Mouse (Mus musculus): ENCODE data around the gene Rrm1. TPM values are rescaled to one million over a fixed set of nuclear protein-coding genes. Genes with fewer than 3 reads are reported as not detected.

The Rrm1 gene
- total and polyA plus RNA-seq, 2 experiments from 2014 or later, result 34.4 to 58.2 TPM

GRCm38 (mm10) chr7:102512814-102513435 is 71.4 kb downstream of the Rrm1 start:
- DNase-seq (ENCODE audit: low spot score) (peak; percentile 69), ATAC-seq (ENCODE audit: insufficient read depth, low read depth) (peak; percentile 89)
- H3K4me2 ChIP-seq (ENCODE audit: low read depth, low read length), result peak overlapping the region; percentile 96
- peak overlapping the region; percentile 57 for H3K9ac ChIP-seq (replicated peaks; ENCODE audit: low read depth, low read length)
- H3K9me3 ChIP-seq (replicated peaks; ENCODE audit: control insufficient read depth, low read length), result no peaks in the 10 kb centered on the region
- WGBS, result 1% methylated on average over 54 of the region's 54 CpGs
- peaks cover 17% of the 10 kb centered on the region for H3K27me3 ChIP-seq (ENCODE audit: control insufficient read depth, insufficient read depth, low read length)
- no peaks in the 10 kb centered on the region for H3K4me1 ChIP-seq (ENCODE audit: control insufficient read depth, insufficient read depth)
- no peak overlapping the region for H3K27ac ChIP-seq (ENCODE audit: low read depth)
- H3K4me3 ChIP-seq (ENCODE audit: low read depth, low read length), result peak overlapping the region; percentile 50
- TF ChIP-seq EP300 (IDR thresholded peaks at IDR 0.05; ENCODE audit: low read depth) (no peak), CTCF (IDR thresholded peaks at IDR 0.05; ENCODE audit: low read depth) (peak; percentile 83)
- no peaks in the 10 kb centered on the region for H3K36me3 ChIP-seq (replicated peaks; ENCODE audit: control insufficient read depth, insufficient read depth, low read length)

DNA sequence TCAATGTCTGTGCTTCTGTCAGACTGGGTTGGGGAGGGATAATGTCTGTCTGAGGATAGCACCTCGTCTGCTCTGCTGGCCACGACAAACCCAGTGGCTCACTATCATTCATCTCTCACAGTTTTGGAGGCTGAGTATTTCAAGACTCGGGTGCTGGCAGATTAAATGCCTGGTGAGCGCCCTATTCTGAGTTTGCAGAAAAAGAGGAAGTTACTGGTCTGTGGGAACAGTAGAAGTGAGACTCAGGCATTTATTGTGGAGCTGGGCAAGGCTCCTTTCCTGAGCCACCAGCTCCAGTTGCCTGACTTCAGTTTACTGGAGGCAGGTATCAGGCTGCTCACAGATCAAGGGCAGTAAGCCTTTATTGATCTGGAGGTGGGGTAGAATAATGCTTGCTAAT is 72.6 kb downstream of the Rrm1 start:
- TF ChIP-seq EP300 (IDR thresholded peaks at IDR 0.05; ENCODE audit: low read depth) (no peak), CTCF (IDR thresholded peaks at IDR 0.05; ENCODE audit: low read depth) (no peak)
- Histone ChIP-seq H3K4me1 (ENCODE audit: control insufficient read depth, insufficient read depth) (no peaks in the 10 kb centered on the region), H3K9me3 (replicated peaks; ENCODE audit: control insufficient read depth, low read length) (no peaks in the 10 kb centered on the region), H3K4me3 (ENCODE audit: low read depth, low read length) (no peak overlapping the region), H3K9ac (replicated peaks; ENCODE audit: low read depth, low read length) (no peak overlapping the region), H3K27ac (ENCODE audit: low read depth) (no peak overlapping the region), H3K36me3 (replicated peaks; ENCODE audit: control insufficient read depth, insufficient read depth, low read length) (no peaks in the 10 kb centered on the region), H3K27me3 (ENCODE audit: control insufficient read depth, insufficient read depth, low read length) (peaks cover 17% of the 10 kb centered on the region), H3K4me2 (ENCODE audit: low read depth, low read length) (no peak overlapping the region)
- DNase-seq (ENCODE audit: low spot score), result no peak
- no peak for ATAC-seq (ENCODE audit: insufficient read depth, low read depth)
- 51% methylated on average over 4 of the region's 4 CpGs for WGBS

DNA sequence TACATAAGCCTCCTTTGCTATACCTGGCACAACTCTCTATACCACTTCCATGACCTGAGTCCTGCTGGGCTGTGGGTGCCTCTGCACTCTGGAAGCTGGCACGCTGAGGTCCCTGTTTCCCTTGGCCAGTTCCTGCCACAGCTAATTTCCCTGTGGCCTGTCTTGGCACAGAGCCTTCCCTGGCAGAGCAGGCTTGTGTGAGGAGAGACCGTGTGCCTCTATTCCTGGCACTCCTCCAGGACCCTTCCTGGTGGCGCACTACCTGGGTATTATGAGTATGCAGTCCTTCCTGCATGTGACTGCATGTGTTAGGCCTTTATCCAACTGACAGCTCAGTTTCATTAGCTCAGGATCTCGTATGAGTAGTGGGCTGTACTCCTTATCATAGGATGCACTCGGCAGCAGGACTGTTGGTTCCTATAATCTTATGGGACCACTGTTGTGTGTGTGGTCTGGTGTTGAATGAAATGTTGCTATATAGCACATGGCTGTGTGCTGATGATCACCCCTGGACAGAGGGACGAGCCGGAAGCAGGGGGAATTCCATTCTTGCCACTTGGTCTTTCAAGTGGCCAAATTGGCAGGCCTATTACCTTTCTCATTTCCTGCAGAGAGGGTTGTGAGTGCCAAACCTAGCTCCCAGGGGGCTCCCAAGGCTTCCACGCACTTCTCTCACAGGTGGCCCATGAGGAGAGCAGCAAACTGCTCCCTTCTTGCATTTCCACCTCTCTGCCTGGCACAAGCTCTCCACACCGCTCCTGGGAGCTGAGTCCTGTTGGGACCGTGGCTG is 75.0 kb downstream of the Rrm1 start:
- Histone ChIP-seq H3K9ac (replicated peaks; ENCODE audit: low read depth, low read length) (no peak overlapping the region), H3K4me1 (ENCODE audit: control insufficient read depth, insufficient read depth) (no peaks in the 10 kb centered on the region), H3K27me3 (ENCODE audit: control insufficient read depth, insufficient read depth, low read length) (peaks cover 17% of the 10 kb centered on the region), H3K4me2 (ENCODE audit: low read depth, low read length) (no peak overlapping the region), H3K27ac (ENCODE audit: low read depth) (no peak overlapping the region), H3K9me3 (replicated peaks; ENCODE audit: control insufficient read depth, low read length) (no peaks in the 10 kb centered on the region), H3K4me3 (ENCODE audit: low read depth, low read length) (no peak overlapping the region), H3K36me3 (replicated peaks; ENCODE audit: control insufficient read depth, insufficient read depth, low read length) (no peaks in the 10 kb centered on the region)
- DNase-seq (ENCODE audit: low spot score) (peak; percentile 18), ATAC-seq (ENCODE audit: insufficient read depth, low read depth) (peak; percentile 31; the same call in 1 of the 2 replicates)
- WGBS, result 33% methylated on average over 10 of the region's 10 CpGs
- TF ChIP-seq CTCF (IDR thresholded peaks at IDR 0.05; ENCODE audit: low read depth) (no peak), EP300 (IDR thresholded peaks at IDR 0.05; ENCODE audit: low read depth) (no peak)

GRCm38 (mm10) chr7:102517051-102517335 is 75.5 kb downstream of the Rrm1 start:
- no peaks in the 10 kb centered on the region for H3K4me1 ChIP-seq (ENCODE audit: control insufficient read depth, insufficient read depth)
- no peak overlapping the region for H3K4me2 ChIP-seq (ENCODE audit: low read depth, low read length)
- TF ChIP-seq CTCF (IDR thresholded peaks at IDR 0.05; ENCODE audit: low read depth), result no peak
- no peak for TF ChIP-seq EP300 (IDR thresholded peaks at IDR 0.05; ENCODE audit: low read depth)
- peaks cover 17% of the 10 kb centered on the region for H3K27me3 ChIP-seq (ENCODE audit: control insufficient read depth, insufficient read depth, low read length)
- ATAC-seq (ENCODE audit: insufficient read depth, low read depth), result no peak
- no peak overlapping the region for H3K9ac ChIP-seq (replicated peaks; ENCODE audit: low read depth, low read length)
- no peaks in the 10 kb centered on the region for H3K9me3 ChIP-seq (replicated peaks; ENCODE audit: control insufficient read depth, low read length)
- H3K27ac ChIP-seq (ENCODE audit: low read depth), result no peak overlapping the region
- no peak overlapping the region for H3K4me3 ChIP-seq (ENCODE audit: low read depth, low read length)
- no peak for DNase-seq (ENCODE audit: low spot score)
- 54% methylated on average over 2 of the region's 2 CpGs for WGBS
- H3K36me3 ChIP-seq (replicated peaks; ENCODE audit: control insufficient read depth, insufficient read depth, low read length), result no peaks in the 10 kb centered on the region

Other genes starting within 250 kb of the Rrm1 start
- gene Nup98, start 231.5 kb upstream of the Rrm1 start, total RNA-seq (2014; rRNA removed; ENCODE audit: low replicate concordance), result 28.0 and 36.0 TPM in 2 replicates
- 10.6 and 12.2 TPM in 2 replicates for gene Nup98, start 231.5 kb upstream of the Rrm1 start, polyA plus RNA-seq (2015; fragmentation: Nextera tagmentation; extraction: Ambion mirVana)
- 79.5 and 117 TPM in 2 replicates for gene Pgap2, start 231.5 kb upstream of the Rrm1 start, total RNA-seq (2014; rRNA removed; ENCODE audit: low replicate concordance)
- 60.9 TPM in 2 replicates for gene Pgap2, start 231.5 kb upstream of the Rrm1 start, polyA plus RNA-seq (2015; fragmentation: Nextera tagmentation; extraction: Ambion mirVana)
- 24.6 and 31.3 TPM in 2 replicates for gene Rhog, start 185.6 kb upstream of the Rrm1 start, total RNA-seq (2014; rRNA removed; ENCODE audit: low replicate concordance)
- gene Rhog, start 185.6 kb upstream of the Rrm1 start, polyA plus RNA-seq (2015; fragmentation: Nextera tagmentation; extraction: Ambion mirVana), result 34.7 and 36.7 TPM in 2 replicates
- 28.1 and 59.0 TPM in 2 replicates for gene Stim1, start 173.9 kb upstream of the Rrm1 start, total RNA-seq (2014; rRNA removed; ENCODE audit: low replicate concordance)
- 11.4 and 11.6 TPM in 2 replicates for gene Stim1, start 173.9 kb upstream of the Rrm1 start, polyA plus RNA-seq (2015; fragmentation: Nextera tagmentation; extraction: Ambion mirVana)
- gene Olfr543, start 40.0 kb downstream of the Rrm1 start, total RNA-seq (2014; rRNA removed; ENCODE audit: low replicate concordance), result not detected in 2 replicates
- gene Olfr543, start 40.0 kb downstream of the Rrm1 start, polyA plus RNA-seq (2015; fragmentation: Nextera tagmentation; extraction: Ambion mirVana), result not detected in 2 replicates
- gene Olfr544, start 46.6 kb downstream of the Rrm1 start, total RNA-seq (2014; rRNA removed; ENCODE audit: low replicate concordance), result not detected in 2 replicates
- gene Olfr544, start 46.6 kb downstream of the Rrm1 start, polyA plus RNA-seq (2015; fragmentation: Nextera tagmentation; extraction: Ambion mirVana), result not detected in 2 replicates
- gene Olfr545, start 57.9 kb downstream of the Rrm1 start, total RNA-seq (2014; rRNA removed; ENCODE audit: low replicate concordance), result not detected in 2 replicates
- not detected in 2 replicates for gene Olfr545, start 57.9 kb downstream of the Rrm1 start, polyA plus RNA-seq (2015; fragmentation: Nextera tagmentation; extraction: Ambion mirVana)
- gene Olfr547, start 93.1 kb downstream of the Rrm1 start, total RNA-seq (2014; rRNA removed; ENCODE audit: low replicate concordance), result not detected in 2 replicates
- gene Olfr547, start 93.1 kb downstream of the Rrm1 start, polyA plus RNA-seq (2015; fragmentation: Nextera tagmentation; extraction: Ambion mirVana), result not detected in 2 replicates
- gene Olfr548-ps1, start 99.2 kb downstream of the Rrm1 start, total RNA-seq (2014; rRNA removed; ENCODE audit: low replicate concordance), result not detected in 2 replicates
- not detected in 2 replicates for gene Olfr548-ps1, start 99.2 kb downstream of the Rrm1 start, polyA plus RNA-seq (2015; fragmentation: Nextera tagmentation; extraction: Ambion mirVana)
- gene Olfr549, start 108.2 kb downstream of the Rrm1 start, total RNA-seq (2014; rRNA removed; ENCODE audit: low replicate concordance), result not detected in 2 replicates
- gene Olfr549, start 108.2 kb downstream of the Rrm1 start, polyA plus RNA-seq (2015; fragmentation: Nextera tagmentation; extraction: Ambion mirVana), result not detected in 2 replicates
- 4.0 and 5.6 TPM in 2 replicates for gene Trim21, start 123.8 kb downstream of the Rrm1 start, total RNA-seq (2014; rRNA removed; ENCODE audit: low replicate concordance)
- gene Trim21, start 123.8 kb downstream of the Rrm1 start, polyA plus RNA-seq (2015; fragmentation: Nextera tagmentation; extraction: Ambion mirVana), result 0.22 and 0.32 TPM in 2 replicates
- not detected in 2 replicates for gene Olfr550, start 129.7 kb downstream of the Rrm1 start, total RNA-seq (2014; rRNA removed; ENCODE audit: low replicate concordance)
- not detected in 2 replicates for gene Olfr550, start 129.7 kb downstream of the Rrm1 start, polyA plus RNA-seq (2015; fragmentation: Nextera tagmentation; extraction: Ambion mirVana)
- not detected in 2 replicates for gene Olfr551, start 150.2 kb downstream of the Rrm1 start, total RNA-seq (2014; rRNA removed; ENCODE audit: low replicate concordance)
- gene Olfr551, start 150.2 kb downstream of the Rrm1 start, polyA plus RNA-seq (2015; fragmentation: Nextera tagmentation; extraction: Ambion mirVana), result not detected in 2 replicates
- gene Olfr552, start 156.1 kb downstream of the Rrm1 start, total RNA-seq (2014; rRNA removed; ENCODE audit: low replicate concordance), result not detected in 2 replicates
- gene Olfr552, start 156.1 kb downstream of the Rrm1 start, polyA plus RNA-seq (2015; fragmentation: Nextera tagmentation; extraction: Ambion mirVana), result not detected in 2 replicates
- not detected in 2 replicates for gene Olfr553, start 176.5 kb downstream of the Rrm1 start, total RNA-seq (2014; rRNA removed; ENCODE audit: low replicate concordance)
- not detected in 2 replicates for gene Olfr553, start 176.5 kb downstream of the Rrm1 start, polyA plus RNA-seq (2015; fragmentation: Nextera tagmentation; extraction: Ambion mirVana)
- gene Olfr554, start 196.7 kb downstream of the Rrm1 start, total RNA-seq (2014; rRNA removed; ENCODE audit: low replicate concordance), result not detected in 2 replicates
- gene Olfr554, start 196.7 kb downstream of the Rrm1 start, polyA plus RNA-seq (2015; fragmentation: Nextera tagmentation; extraction: Ambion mirVana), result not detected in 2 replicates
- gene Olfr555, start 217.1 kb downstream of the Rrm1 start, total RNA-seq (2014; rRNA removed; ENCODE audit: low replicate concordance), result not detected in 2 replicates
- gene Olfr555, start 217.1 kb downstream of the Rrm1 start, polyA plus RNA-seq (2015; fragmentation: Nextera tagmentation; extraction: Ambion mirVana), result not detected in 2 replicates
- not detected in 2 replicates for gene Olfr556, start 223.2 kb downstream of the Rrm1 start, total RNA-seq (2014; rRNA removed; ENCODE audit: low replicate concordance)
- not detected in 2 replicates for gene Olfr556, start 223.2 kb downstream of the Rrm1 start, polyA plus RNA-seq (2015; fragmentation: Nextera tagmentation; extraction: Ambion mirVana)
- gene Trim68, start 245.6 kb downstream of the Rrm1 start, total RNA-seq (2014; rRNA removed; ENCODE audit: low replicate concordance), result 10.0 and 22.4 TPM in 2 replicates
- 8.3 and 8.9 TPM in 2 replicates for gene Trim68, start 245.6 kb downstream of the Rrm1 start, polyA plus RNA-seq (2015; fragmentation: Nextera tagmentation; extraction: Ambion mirVana)

Data from heart, postnatal 0 days (tissue).